Mouse (Mus musculus) liver, embryonic 15.5 days (tissue): ENCODE results near the gene Serpinb6b. TPM values are rescaled to one million over a fixed set of nuclear protein-coding genes. Genes with fewer than 3 reads are reported as not detected.

Experiments
- ATAC-seq: fragments of 200-750 bp; cut with Nextera tagmentation; 2 replicates; pipeline ENCODE4 v1.8.0; 2017; ENCODE audit warnings: moderate number of reproducible peaks, mild to moderate bottlenecking, moderate library complexity; ENCODE audit not compliant: insufficient read depth
- H3K27ac ChIP-seq: fragments of 300-500 bp; sonication (generic); replicated peaks from 2 replicates; pipeline ENCODE4 v1.5.1; 2015; ENCODE audit warnings: mild to moderate bottlenecking, inconsistent platforms
- H3K27me3 ChIP-seq: fragments of 300-500 bp; sonication (generic); 2 replicates; pipeline ENCODE4 v1.6.1; 2015; ENCODE audit warnings: mild to moderate bottlenecking, inconsistent platforms
- H3K36me3 ChIP-seq: fragments of 300-500 bp; sonication (generic); replicated peaks from 2 replicates; pipeline ENCODE4 v1.6.1; 2015; ENCODE audit warnings: moderate library complexity, mild to moderate bottlenecking, inconsistent platforms
- H3K4me1 ChIP-seq: fragments of 300-500 bp; sonication (generic); replicated peaks from 2 replicates; pipeline ENCODE4 v1.6.1; 2015; ENCODE audit warnings: inconsistent platforms
- H3K4me2 ChIP-seq: fragments of 300-500 bp; sonication (generic); 2 replicates; pipeline ENCODE4 v1.6.1; 2015; ENCODE audit warnings: moderate library complexity, mild to moderate bottlenecking, inconsistent platforms
- H3K4me3 ChIP-seq: fragments of 300-500 bp; sonication (generic); replicated peaks from 2 replicates; pipeline ENCODE4 v1.5.1; 2015; ENCODE audit warnings: mild to moderate bottlenecking, inconsistent platforms
- H3K9ac ChIP-seq: fragments of 300-500 bp; sonication (generic); 2 replicates; pipeline ENCODE4 v1.6.1; 2015; ENCODE audit warnings: moderate library complexity, mild to moderate bottlenecking, inconsistent platforms
- H3K9me3 ChIP-seq: fragments of 300-500 bp; sonication (generic); replicated peaks from 2 replicates; pipeline ENCODE4 v1.6.1; 2016; ENCODE audit warnings: inconsistent platforms
- WGBS: fragments of 180-500 bp; shearing (Covaris S2); methylation state at CpG from one replicate; pipeline ENCODE4 v1.1.7; 2015; ENCODE audit warnings: mixed read lengths; ENCODE audit not compliant: insufficient replicate concordance; 5-methylcytosine and 5-hydroxymethylcytosine counted together
- polyA plus RNA-seq: library from polyadenylated mRNA; unstranded; fragments of >200 nt; fragmentation: Nextera tagmentation; extraction: Ambion mirVana; gene quantifications from 2 replicates; pipeline ENCODE4 v1.2.1, GENCODE M21; 2015

Serpinb6b gene
- polyA plus RNA-seq, 1 experiment from 2014 or later, result 4.6 TPM

- WGBS, result 54% methylated on average over 2 of the region's 2 CpGs
- H3K4me3 ChIP-seq, result no peak overlapping the region
- H3K4me1 ChIP-seq, result peaks cover 25% of the 10 kb centered on the region
- no peaks in the 10 kb centered on the region for H3K27me3 ChIP-seq
- H3K9me3 ChIP-seq, result no peaks in the 10 kb centered on the region
- no peak for ATAC-seq
- 0 out of 2 replicates have a peak, but pooled peaks cover 12% of the 10 kb centered on the region for H3K36me3 ChIP-seq
- H3K9ac ChIP-seq, result no peak overlapping the region
- H3K4me2 ChIP-seq, result no peak overlapping the region
- H3K27ac ChIP-seq, result 0 out of 2 replicates have a peak overlapping the region, but pooled peaks have one; percentile 14
These were observed 10.7 kb downstream of the Serpinb6b start for GRCm38 (mm10) chr13:32975710-32976109.

- H3K4me2 ChIP-seq, result no peak overlapping the region
- H3K4me1 ChIP-seq, result peaks cover 15% of the 10 kb centered on the region
- no peak for ATAC-seq
- no peaks in the 10 kb centered on the region for H3K27me3 ChIP-seq
- H3K4me3 ChIP-seq, result no peak overlapping the region
- 0 out of 2 replicates have a peak, but pooled peaks cover 5% of the 10 kb centered on the region for H3K36me3 ChIP-seq
- no peaks in the 10 kb centered on the region for H3K9me3 ChIP-seq
- 56% methylated on average over 4 of the region's 4 CpGs for WGBS
- no peak overlapping the region for H3K9ac ChIP-seq
- H3K27ac ChIP-seq, result no peak overlapping the region
These were observed 17.6 kb downstream of the Serpinb6b start for GRCm38 (mm10) chr13:32982556-32983042.

GRCm38 (mm10) chr13:32986256-32986655 is 21.2 kb downstream of the Serpinb6b start:
- ATAC-seq, result no peak

GRCm38 (mm10) chr13:32993152-32993893 is 28.3 kb downstream of the Serpinb6b start:
- peak overlapping the region; percentile 45 for H3K4me3 ChIP-seq
- no peaks in the 10 kb centered on the region for H3K27me3 ChIP-seq
- peak overlapping the region; percentile 99 for H3K27ac ChIP-seq
- H3K9me3 ChIP-seq, result no peaks in the 10 kb centered on the region
- ATAC-seq, result peak; percentile 99
- peak overlapping the region; percentile 55 for H3K9ac ChIP-seq
- H3K36me3 ChIP-seq, result no peaks in the 10 kb centered on the region
- peaks cover 40% of the 10 kb centered on the region for H3K4me1 ChIP-seq
- WGBS, result 10% methylated on average over 10 of the region's 10 CpGs
- peak overlapping the region; percentile 73 for H3K4me2 ChIP-seq

More at GRCm38 (mm10) chr13:32986256-32986655, 21.2 kb downstream of the Serpinb6b start:
- H3K4me1 ChIP-seq, result peaks cover 15% of the 10 kb centered on the region
- H3K36me3 ChIP-seq, result no peaks in the 10 kb centered on the region
- no peak overlapping the region for H3K4me3 ChIP-seq
- H3K4me2 ChIP-seq, result no peak overlapping the region
- no peaks in the 10 kb centered on the region for H3K27me3 ChIP-seq
- H3K27ac ChIP-seq, result no peak overlapping the region
- no peaks in the 10 kb centered on the region for H3K9me3 ChIP-seq
- no peak overlapping the region for H3K9ac ChIP-seq

GRCm38 (mm10) chr13:32993894-32994242 is 28.9 kb downstream of the Serpinb6b start:
- ATAC-seq, result no peak; the same call in 1 of the 2 replicates
- H3K4me2 ChIP-seq, result peak overlapping the region; percentile 73
- H3K27me3 ChIP-seq, result no peaks in the 10 kb centered on the region
- H3K27ac ChIP-seq, result peak overlapping the region; percentile 99
- no peaks in the 10 kb centered on the region for H3K36me3 ChIP-seq
- H3K4me3 ChIP-seq, result peak overlapping the region; percentile 45
- peaks cover 40% of the 10 kb centered on the region for H3K4me1 ChIP-seq
- 46% methylated on average over 2 of the region's 2 CpGs for WGBS
- no peaks in the 10 kb centered on the region for H3K9me3 ChIP-seq
- H3K9ac ChIP-seq, result peak overlapping the region; percentile 55

- Histone ChIP-seq H3K36me3 (no peaks in the 10 kb centered on the region), H3K27me3 (no peaks in the 10 kb centered on the region), H3K27ac (peak overlapping the region; percentile 99; the same call in 1 of the 2 replicates), H3K4me3 (no peak overlapping the region), H3K9ac (no peak overlapping the region), H3K4me2 (no peak overlapping the region), H3K4me1 (peaks cover 40% of the 10 kb centered on the region), H3K9me3 (no peaks in the 10 kb centered on the region)
- WGBS, result 82% methylated on average over 4 of the region's 4 CpGs
- ATAC-seq, result no peak
These were observed 30.0 kb downstream of the Serpinb6b start for GRCm38 (mm10) chr13:32995051-32995450.

GRCm38 (mm10) chr13:33001341-33001740 is 36.3 kb downstream of the Serpinb6b start:
- ATAC-seq, result no peak
- H3K9ac ChIP-seq, result no peak overlapping the region
- no peak overlapping the region for H3K4me2 ChIP-seq
- peaks cover 32% of the 10 kb centered on the region for H3K4me1 ChIP-seq
- no peak overlapping the region for H3K4me3 ChIP-seq
- no peaks in the 10 kb centered on the region for H3K27me3 ChIP-seq
- 74% methylated on average over 5 of the region's 5 CpGs for WGBS
- no peak overlapping the region for H3K27ac ChIP-seq
- H3K9me3 ChIP-seq, result no peaks in the 10 kb centered on the region
- no peaks in the 10 kb centered on the region for H3K36me3 ChIP-seq

GRCm38 (mm10) chr13:33002950-33003349 is 37.9 kb downstream of the Serpinb6b start, which contains the start of gene Serpinb9:
TSS of gene Serpinb9 (plus strand) at chr13:33003250.
- peak within 1 kb of the TSS; percentile 63 for H3K4me3 ChIP-seq
- ATAC-seq, result no peak
- peak within 1 kb of the TSS; percentile 91 for H3K27ac ChIP-seq
- peak within 1 kb of the TSS; percentile 74 for H3K9ac ChIP-seq
- peaks cover 32% of the 10 kb centered on the region for H3K4me1 ChIP-seq
- WGBS, result 77% methylated on average over 3 of the region's 3 CpGs
- H3K4me2 ChIP-seq, result peak within 1 kb of the TSS; percentile 87
- no peaks in the 10 kb centered on the region for H3K27me3 ChIP-seq
- no peaks in the 10 kb centered on the region for H3K36me3 ChIP-seq
- H3K9me3 ChIP-seq, result no peaks in the 10 kb centered on the region

- Histone ChIP-seq H3K27me3 (no peaks in the 10 kb centered on the region), H3K4me3 (peak overlapping the region; percentile 63), H3K4me2 (peak overlapping the region; percentile 87), H3K27ac (peak overlapping the region; percentile 91), H3K9me3 (no peaks in the 10 kb centered on the region), H3K9ac (peak overlapping the region; percentile 74), H3K36me3 (no peaks in the 10 kb centered on the region), H3K4me1 (peaks cover 32% of the 10 kb centered on the region)
- peak; percentile 69 for ATAC-seq
- 31% methylated on average over 9 of the region's 9 CpGs for WGBS
These were observed 38.8 kb downstream of the Serpinb6b start for GRCm38 (mm10) chr13:33003523-33004413.

- 11% methylated on average over 12 of the region's 12 CpGs for WGBS
- H3K4me2 ChIP-seq, result peak overlapping the region; percentile 87
- peak; percentile 91 for ATAC-seq
- H3K4me1 ChIP-seq, result peaks cover 32% of the 10 kb centered on the region
- H3K9ac ChIP-seq, result peak overlapping the region; percentile 74
- H3K27me3 ChIP-seq, result no peaks in the 10 kb centered on the region
- H3K4me3 ChIP-seq, result peak overlapping the region; percentile 63
- H3K27ac ChIP-seq, result peak overlapping the region; percentile 91
- H3K36me3 ChIP-seq, result no peaks in the 10 kb centered on the region
- H3K9me3 ChIP-seq, result no peaks in the 10 kb centered on the region
These were observed 39.6 kb downstream of the Serpinb6b start for GRCm38 (mm10) chr13:33004414-33005105.
